ENCODE assay signal across 35 mouse cellular contexts in genomic region chr4:93853451-93853850, GRCm38 (mm10).
"Had no signal": no experiment of that assay in that cellular context is flagged by ENCODE, and none has a peak within 500 bp of the region (broad histone marks: within the 10 kb centered on the region; RNA-seq: fewer than 3 reads in every experiment).

No protein-coding gene starts in this region.

- H3K9ac ChIP-seq: heart, embryonic 12.5 days; heart, embryonic 13.5 days; heart, embryonic 15.5 days; hindbrain, embryonic 13.5 days; hindbrain, embryonic 14.5 days; hindbrain, embryonic 15.5 days; intestine, embryonic 15.5 days; kidney, embryonic 15.5 days had no signal

- H3K36me3 ChIP-seq: heart, embryonic 10.5 days; heart, embryonic 12.5 days; heart, embryonic 13.5 days; heart, embryonic 15.5 days; hindbrain, embryonic 10.5 days; hindbrain, embryonic 13.5 days; hindbrain, embryonic 15.5 days; intestine, embryonic 15.5 days; kidney, embryonic 15.5 days had no signal

- H3K4me2 ChIP-seq: heart, embryonic 11.5 days; heart, embryonic 12.5 days; heart, embryonic 13.5 days; heart, embryonic 15.5 days; hindbrain, embryonic 13.5 days; hindbrain, embryonic 14.5 days; hindbrain, embryonic 15.5 days; intestine, embryonic 15.5 days; kidney, embryonic 15.5 days had no signal

- H3K4me3 ChIP-seq: heart, adult 2 months; heart, embryonic 10.5 days; heart, embryonic 12.5 days; heart, embryonic 13.5 days; heart, embryonic 15.5 days; hindbrain, embryonic 10.5 days; hindbrain, embryonic 13.5 days; hindbrain, embryonic 15.5 days; intestine, embryonic 15.5 days; kidney, embryonic 15.5 days; layer of hippocampus, adult 2 months had no signal

- DNase-seq: heart, adult 18-20 months; heart, adult 2 months; heart, postnatal 10 days; heart, postnatal 14 days; heart, postnatal 36 days; heart, postnatal 4 days; kidney, adult 11 months; kidney, adult 18-20 months; kidney, adult 2 months; kidney, adult 8-10 months; kidney, adult 9 months; kidney, postnatal 10 days; kidney, postnatal 14 days; kidney, postnatal 25 days; kidney, postnatal 36 days; kidney, postnatal 4 days; layer of hippocampus, adult 9-11 months; layer of hippocampus, postnatal 36 days had no signal

- H3K27ac ChIP-seq: heart, adult 2 months; heart, embryonic 10.5 days; heart, embryonic 13.5 days; heart, embryonic 15.5 days; hindbrain, embryonic 10.5 days; hindbrain, embryonic 13.5 days; hindbrain, embryonic 14.5 days; hindbrain, embryonic 15.5 days; hindbrain, postnatal 0 days; intestine, embryonic 15.5 days; kidney, embryonic 15.5 days; kidney, postnatal 0 days; layer of hippocampus, adult 2 months had no signal

- H3K4me1 ChIP-seq: heart, embryonic 10.5 days; heart, embryonic 12.5 days; heart, embryonic 13.5 days; heart, embryonic 15.5 days; hindbrain, embryonic 10.5 days; hindbrain, embryonic 13.5 days; hindbrain, embryonic 15.5 days; intestine, embryonic 15.5 days; kidney, embryonic 15.5 days had no signal

- ATAC-seq: hindbrain, postnatal 0 days; inflammation-experienced regulatory T-cells, adult 6 months; intestine, embryonic 15.5 days; intestine, embryonic 16.5 days; intestine, postnatal 0 days had no signal

- H3K27me3 ChIP-seq: heart, embryonic 12.5 days; heart, embryonic 13.5 days; heart, embryonic 15.5 days; hindbrain, embryonic 13.5 days; hindbrain, embryonic 15.5 days; intestine, embryonic 15.5 days; kidney, embryonic 15.5 days had no signal

- H3K9me3 ChIP-seq: heart, embryonic 10.5 days; heart, embryonic 12.5 days; heart, embryonic 13.5 days; heart, embryonic 15.5 days; hindbrain, embryonic 10.5 days; hindbrain, embryonic 13.5 days; hindbrain, embryonic 15.5 days; intestine, embryonic 15.5 days; kidney, embryonic 15.5 days had no signal
